Mouse (Mus musculus): ENCODE data around the gene Stat5b. TPM values are rescaled to one million over a fixed set of nuclear protein-coding genes. Genes with fewer than 3 reads are reported as not detected.
A peak's percentile ranks its signal among the peaks of the same experiment; 100 is the strongest.

Gene Stat5b
- polyA plus RNA-seq, 1 experiment from 2014 or later: 22.7 TPM

DNA sequence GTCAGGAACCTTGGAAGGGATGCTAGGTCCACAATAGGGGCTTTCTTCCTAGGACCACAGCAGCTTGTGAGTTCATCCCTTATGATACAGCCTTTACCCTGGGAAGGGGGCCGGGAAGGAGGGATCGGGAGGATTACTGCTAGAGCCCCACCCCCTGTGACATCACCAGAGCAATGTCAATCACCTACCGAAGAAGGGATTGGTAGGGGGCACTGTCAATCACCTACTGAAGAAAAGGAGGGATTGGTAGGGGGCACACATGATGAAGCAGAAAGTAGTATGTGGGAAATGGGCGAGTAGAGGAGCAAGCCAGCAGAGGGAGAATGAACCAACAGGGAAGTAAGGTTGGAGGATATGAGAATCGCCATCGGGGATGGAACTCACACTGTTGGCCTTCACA lies 94.0 kb downstream of the Stat5b start:
- Histone ChIP-seq H3K9me3 (no peaks in the 10 kb centered on the region), H3K27ac (no peak overlapping the region), H3K27me3 (peaks cover 41% of the 10 kb centered on the region), H3K9ac (no peak overlapping the region), H3K4me2 (replicated peaks) (no peak overlapping the region), H3K4me3 (no peak overlapping the region), H3K36me3 (no peaks in the 10 kb centered on the region), H3K4me1 (peaks cover 12% of the 10 kb centered on the region)
- no peak for ATAC-seq (ENCODE audit: insufficient number of reproducible peaks, insufficient read depth, low FRiP score, low TSS enrichment)
- 65% methylated on average over 6 of the region's 6 CpGs for WGBS

DNA sequence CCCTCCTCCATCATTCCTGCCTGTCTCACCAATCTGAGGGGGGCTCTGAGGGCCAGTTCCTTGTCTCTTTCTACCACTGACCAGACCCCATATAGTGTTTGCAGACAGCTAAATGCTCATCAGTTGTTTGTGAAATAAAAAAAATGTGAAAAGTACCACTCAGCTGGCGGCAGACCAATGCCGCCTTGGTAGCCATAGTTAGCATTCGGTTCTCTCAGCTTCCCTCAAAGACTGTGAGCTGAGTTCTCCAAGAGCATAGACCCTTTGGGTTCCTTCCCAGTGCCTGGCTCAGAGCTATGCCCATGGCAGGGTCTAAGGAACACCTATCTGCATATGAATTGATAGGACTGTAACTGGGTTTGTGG lies 95.8 kb downstream of the Stat5b start:
- H3K36me3 ChIP-seq: no peaks in the 10 kb centered on the region
- no peak overlapping the region for H3K4me2 ChIP-seq (replicated peaks)
- ATAC-seq (ENCODE audit: insufficient number of reproducible peaks, insufficient read depth, low FRiP score, low TSS enrichment): no peak
- no peaks in the 10 kb centered on the region for H3K9me3 ChIP-seq
- 90% methylated on average over 3 of the region's 3 CpGs for WGBS
- H3K4me3 ChIP-seq: no peak overlapping the region
- H3K4me1 ChIP-seq: peaks cover 10% of the 10 kb centered on the region
- peaks cover 27% of the 10 kb centered on the region for H3K27me3 ChIP-seq
- no peak overlapping the region for H3K27ac ChIP-seq
- H3K9ac ChIP-seq: no peak overlapping the region

DNA sequence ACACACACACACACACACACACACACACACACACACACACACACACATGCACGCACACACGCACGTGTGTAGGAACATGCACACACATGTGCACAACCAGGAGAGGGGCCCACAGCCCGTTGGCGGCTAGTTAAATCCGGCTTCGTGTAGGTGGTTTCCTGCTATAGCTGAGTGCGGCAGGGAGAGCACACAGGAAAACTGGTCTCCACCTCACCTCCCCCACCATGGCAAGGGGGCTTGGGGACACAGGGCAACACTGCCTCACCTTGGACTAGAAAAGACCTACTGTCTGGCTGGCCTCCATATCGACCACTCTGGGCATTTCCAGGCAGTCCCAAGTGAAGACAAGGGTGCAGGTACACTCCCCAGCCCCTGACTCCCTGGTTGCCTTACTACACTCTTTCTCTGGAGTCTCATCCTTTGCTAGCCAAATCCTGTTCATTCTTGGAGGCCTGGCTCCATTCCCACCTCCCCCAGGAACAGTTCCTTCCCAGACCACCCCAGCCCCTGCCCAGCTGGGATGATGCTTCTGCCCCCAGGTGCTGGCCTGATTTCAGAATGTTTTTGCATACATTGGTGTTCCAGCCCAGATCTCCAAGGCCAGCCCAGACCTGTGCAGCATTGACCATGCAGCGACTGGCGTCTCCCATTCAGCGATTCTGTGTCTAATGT lies 96.4 kb downstream of the Stat5b start:
- 84% methylated on average over 12 of the region's 12 CpGs for WGBS
- Histone ChIP-seq H3K4me1 (0 out of 2 replicates have a peak, but pooled peaks cover 6% of the 10 kb centered on the region), H3K27me3 (peaks cover 27% of the 10 kb centered on the region), H3K4me3 (no peak overlapping the region), H3K9ac (no peak overlapping the region), H3K4me2 (replicated peaks) (no peak overlapping the region), H3K27ac (no peak overlapping the region), H3K36me3 (no peaks in the 10 kb centered on the region), H3K9me3 (no peaks in the 10 kb centered on the region)
- ATAC-seq (ENCODE audit: insufficient number of reproducible peaks, insufficient read depth, low FRiP score, low TSS enrichment): no peak

DNA sequence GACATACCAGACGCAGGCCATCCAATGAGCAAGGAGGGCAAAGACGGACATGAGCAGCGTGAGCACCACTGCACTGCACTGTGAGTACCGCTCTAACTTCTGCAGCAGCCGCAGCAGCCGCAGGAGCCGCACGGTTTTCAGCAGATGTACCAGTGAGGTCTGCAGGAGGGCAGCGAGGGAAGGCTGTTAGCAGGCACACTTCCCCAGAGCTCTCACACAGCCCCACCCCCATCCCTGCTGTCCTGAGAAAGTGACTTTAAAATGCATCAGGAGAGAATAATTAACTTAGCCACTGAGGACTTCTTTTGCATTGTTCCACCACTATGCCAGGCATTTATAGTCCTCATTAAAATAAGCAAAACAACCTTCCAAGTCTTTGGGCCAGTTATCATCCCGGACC lies 98.2 kb downstream of the Stat5b start:
- Histone ChIP-seq H3K27ac (no peak overlapping the region), H3K36me3 (no peaks in the 10 kb centered on the region), H3K4me1 (no peaks in the 10 kb centered on the region), H3K9ac (no peak overlapping the region), H3K4me3 (no peak overlapping the region), H3K9me3 (no peaks in the 10 kb centered on the region), H3K27me3 (peaks cover 19% of the 10 kb centered on the region), H3K4me2 (replicated peaks) (no peak overlapping the region)
- ATAC-seq (ENCODE audit: insufficient number of reproducible peaks, insufficient read depth, low FRiP score, low TSS enrichment): no peak
- 41% methylated on average over 10 of the region's 10 CpGs for WGBS

DNA sequence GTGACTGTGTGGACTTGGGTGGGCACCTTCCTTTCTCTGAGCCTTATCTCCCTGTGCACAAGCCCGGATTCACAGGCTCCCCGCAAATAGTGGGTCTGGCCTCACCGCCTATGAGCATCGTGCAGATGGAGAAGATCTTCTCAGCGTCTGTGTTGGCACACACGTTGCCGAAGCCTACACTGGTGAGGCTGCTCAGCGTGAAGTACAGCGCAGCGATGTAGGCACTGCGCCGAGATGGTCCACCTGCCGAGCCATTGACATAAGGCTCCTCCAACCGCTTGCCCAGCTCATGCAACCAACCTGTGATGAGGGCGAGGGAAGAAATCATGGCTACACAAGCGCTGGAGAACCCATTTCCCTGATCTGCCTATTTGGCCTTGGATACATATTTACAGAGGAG lies 100.4 kb downstream of the Stat5b start:
- H3K36me3 ChIP-seq: no peaks in the 10 kb centered on the region
- peaks cover 16% of the 10 kb centered on the region for H3K27me3 ChIP-seq
- H3K4me1 ChIP-seq: no peaks in the 10 kb centered on the region
- H3K9ac ChIP-seq: no peak overlapping the region
- H3K4me2 ChIP-seq (replicated peaks): no peak overlapping the region
- WGBS: 89% methylated on average over 16 of the region's 16 CpGs
- H3K27ac ChIP-seq: no peak overlapping the region
- no peaks in the 10 kb centered on the region for H3K9me3 ChIP-seq
- H3K4me3 ChIP-seq: no peak overlapping the region
- ATAC-seq (ENCODE audit: insufficient number of reproducible peaks, insufficient read depth, low FRiP score, low TSS enrichment): no peak

DNA sequence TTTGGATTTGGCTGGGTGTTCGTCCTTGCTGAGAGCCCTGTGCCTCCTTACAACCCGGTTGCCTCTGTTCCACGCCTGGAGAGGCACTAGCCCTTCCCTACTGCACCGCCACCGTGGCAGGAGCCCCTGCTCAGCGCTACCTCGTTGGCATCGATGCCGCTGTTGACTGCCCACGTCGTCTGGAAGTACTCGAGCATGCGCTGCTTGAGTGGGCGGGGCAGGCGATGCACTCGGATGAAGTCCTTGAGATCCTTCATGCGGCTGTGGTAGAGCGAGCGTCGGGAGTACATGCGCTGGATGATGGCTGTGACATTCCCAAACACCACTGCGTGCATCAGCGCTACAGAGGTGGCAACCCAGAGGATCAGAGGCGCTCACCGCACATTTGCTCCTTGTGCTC lies 101.1 kb downstream of the Stat5b start:
- H3K27me3 ChIP-seq: peaks cover 16% of the 10 kb centered on the region
- H3K27ac ChIP-seq: no peak overlapping the region
- no peak for ATAC-seq (ENCODE audit: insufficient number of reproducible peaks, insufficient read depth, low FRiP score, low TSS enrichment)
- H3K36me3 ChIP-seq: no peaks in the 10 kb centered on the region
- no peak overlapping the region for H3K4me2 ChIP-seq (replicated peaks)
- 50% methylated on average over 25 of the region's 25 CpGs for WGBS
- no peak overlapping the region for H3K9ac ChIP-seq
- no peaks in the 10 kb centered on the region for H3K9me3 ChIP-seq
- H3K4me3 ChIP-seq: no peak overlapping the region
- H3K4me1 ChIP-seq: no peaks in the 10 kb centered on the region

DNA sequence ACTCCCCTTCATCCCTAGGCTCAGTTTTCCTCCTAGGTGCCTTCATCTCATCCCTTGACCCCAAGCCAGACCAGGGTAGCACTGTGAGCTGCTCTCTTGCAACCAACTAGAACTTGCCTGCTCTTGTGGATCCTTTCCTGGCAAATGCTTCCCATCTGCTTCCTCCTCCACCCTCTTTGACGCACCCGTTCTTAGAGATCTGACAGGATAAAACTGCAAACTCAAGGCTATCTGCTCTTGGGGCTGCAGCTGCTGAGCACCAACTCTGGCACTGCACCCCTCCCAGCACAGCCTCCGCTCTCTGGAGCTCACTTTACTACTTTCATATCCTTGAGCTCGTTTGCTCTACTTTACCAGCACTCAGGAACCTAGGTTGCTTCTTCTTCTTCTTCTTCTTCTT lies 101.9 kb downstream of the Stat5b start:
- 68% methylated on average over 4 of the region's 4 CpGs for WGBS
- Histone ChIP-seq H3K27me3 (peaks cover 16% of the 10 kb centered on the region), H3K4me1 (no peaks in the 10 kb centered on the region), H3K27ac (no peak overlapping the region), H3K9ac (no peak overlapping the region), H3K9me3 (no peaks in the 10 kb centered on the region), H3K36me3 (no peaks in the 10 kb centered on the region), H3K4me3 (no peak overlapping the region), H3K4me2 (replicated peaks) (no peak overlapping the region)
- ATAC-seq (ENCODE audit: insufficient number of reproducible peaks, insufficient read depth, low FRiP score, low TSS enrichment): no peak

DNA sequence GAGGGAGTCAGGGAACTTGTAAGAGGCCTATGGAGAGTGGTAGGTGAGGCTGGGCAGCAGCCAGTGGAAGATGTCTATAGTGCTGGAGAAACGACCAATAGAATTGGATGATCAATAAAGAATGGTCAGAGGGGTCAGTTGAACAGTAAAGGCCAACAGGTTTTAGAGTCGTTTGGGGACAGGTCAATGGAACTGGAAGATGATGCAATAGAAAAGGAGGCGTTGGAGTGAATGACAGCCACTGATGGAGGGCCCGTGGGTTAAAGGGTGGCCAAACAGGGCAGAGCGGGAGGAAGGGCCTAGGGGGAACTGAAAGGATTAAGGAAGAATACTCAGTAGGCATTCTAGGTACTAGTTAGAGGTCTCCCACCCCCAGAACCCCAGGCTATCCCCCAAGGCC lies 103.4 kb downstream of the Stat5b start:
- no peak overlapping the region for H3K27ac ChIP-seq
- H3K4me3 ChIP-seq: no peak overlapping the region
- H3K4me1 ChIP-seq: no peaks in the 10 kb centered on the region
- H3K27me3 ChIP-seq: peaks cover 13% of the 10 kb centered on the region
- ATAC-seq (ENCODE audit: insufficient number of reproducible peaks, insufficient read depth, low FRiP score, low TSS enrichment): no peak
- no peaks in the 10 kb centered on the region for H3K36me3 ChIP-seq
- no peak overlapping the region for H3K4me2 ChIP-seq (replicated peaks)
- H3K9ac ChIP-seq: no peak overlapping the region
- WGBS: 67% methylated on average over 5 of the region's 5 CpGs
- no peaks in the 10 kb centered on the region for H3K9me3 ChIP-seq

DNA sequence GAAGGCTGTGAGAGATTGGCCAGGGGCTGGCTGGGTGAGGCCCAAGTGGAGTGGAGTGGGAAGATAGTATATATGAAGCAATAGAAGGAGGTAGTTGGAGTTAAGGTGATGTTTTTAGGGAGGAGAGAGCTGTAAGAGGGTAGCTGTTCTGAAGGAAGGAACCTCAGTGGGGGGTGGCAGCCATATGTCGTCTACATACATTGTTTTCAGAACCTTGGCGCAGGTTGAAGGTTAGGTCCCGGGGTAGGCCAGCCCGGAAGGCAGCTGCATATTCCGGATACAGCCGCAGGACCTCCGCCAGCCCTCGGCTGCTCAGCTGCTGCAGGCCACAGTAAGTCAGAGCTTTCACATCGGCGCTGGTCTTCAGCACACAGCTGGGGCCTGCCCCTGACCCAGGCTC lies 104.0 kb downstream of the Stat5b start:
- WGBS: 83% methylated on average over 10 of the region's 10 CpGs
- Histone ChIP-seq H3K27ac (no peak overlapping the region), H3K9me3 (no peaks in the 10 kb centered on the region), H3K4me1 (no peaks in the 10 kb centered on the region), H3K9ac (no peak overlapping the region), H3K36me3 (no peaks in the 10 kb centered on the region), H3K4me2 (replicated peaks) (no peak overlapping the region), H3K27me3 (peaks cover 11% of the 10 kb centered on the region), H3K4me3 (no peak overlapping the region)
- no peak for ATAC-seq (ENCODE audit: insufficient number of reproducible peaks, insufficient read depth, low FRiP score, low TSS enrichment)

DNA sequence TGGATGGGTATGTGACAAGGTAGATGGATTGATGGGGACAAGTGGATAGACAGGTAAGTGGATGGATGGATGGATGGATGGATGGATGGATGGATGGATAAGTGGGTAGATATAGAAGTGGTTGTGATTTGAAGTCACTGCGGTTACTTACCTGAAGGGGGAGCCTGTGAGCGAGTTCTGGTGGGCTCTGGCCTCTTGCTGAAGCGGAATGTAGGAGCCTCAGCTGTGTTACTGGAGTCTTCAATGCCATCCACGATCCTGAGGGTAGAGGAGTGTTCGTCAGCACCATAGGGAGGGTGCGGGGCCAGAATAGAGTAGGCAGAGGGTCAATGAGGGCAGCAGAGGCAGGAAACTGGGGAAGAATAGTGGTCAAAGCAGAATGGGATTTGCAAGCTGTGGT lies 105.4 kb downstream of the Stat5b start:
- ATAC-seq (ENCODE audit: insufficient number of reproducible peaks, insufficient read depth, low FRiP score, low TSS enrichment): no peak
- no peaks in the 10 kb centered on the region for H3K4me1 ChIP-seq
- no peak overlapping the region for H3K9ac ChIP-seq
- H3K36me3 ChIP-seq: no peaks in the 10 kb centered on the region
- peaks cover 11% of the 10 kb centered on the region for H3K27me3 ChIP-seq
- H3K4me3 ChIP-seq: no peak overlapping the region
- no peak overlapping the region for H3K4me2 ChIP-seq (replicated peaks)
- no peaks in the 10 kb centered on the region for H3K9me3 ChIP-seq
- no peak overlapping the region for H3K27ac ChIP-seq
- WGBS: 16% methylated on average over 6 of the region's 6 CpGs

DNA sequence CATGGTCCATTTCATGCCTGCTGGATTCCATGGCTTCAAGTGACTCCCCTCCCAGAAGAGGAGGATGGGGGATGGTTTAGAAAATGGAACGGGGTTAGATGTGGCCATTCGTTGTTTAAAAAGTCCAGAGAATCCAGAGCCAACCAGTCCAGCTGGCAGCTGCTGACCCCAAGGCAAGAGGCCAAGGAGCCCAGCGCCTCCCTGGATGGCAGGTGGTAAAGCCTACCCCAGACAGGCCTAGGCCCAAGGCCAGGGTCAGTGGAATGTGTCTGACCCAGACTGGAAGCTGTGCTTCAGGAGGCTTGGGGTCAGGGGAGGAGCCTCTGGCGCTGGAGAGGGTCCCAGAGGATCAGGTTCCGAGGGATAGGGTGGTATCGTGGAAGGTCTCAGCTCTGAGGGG lies 109.2 kb downstream of the Stat5b start:
- WGBS: 63% methylated on average over 6 of the region's 6 CpGs
- Histone ChIP-seq H3K9me3 (no peaks in the 10 kb centered on the region), H3K4me2 (replicated peaks) (no peak overlapping the region), H3K27me3 (no peaks in the 10 kb centered on the region), H3K27ac (no peak overlapping the region), H3K36me3 (no peaks in the 10 kb centered on the region), H3K9ac (no peak overlapping the region), H3K4me3 (no peak overlapping the region), H3K4me1 (peaks cover 9% of the 10 kb centered on the region)
- no peak for ATAC-seq (ENCODE audit: insufficient number of reproducible peaks, insufficient read depth, low FRiP score, low TSS enrichment)

DNA sequence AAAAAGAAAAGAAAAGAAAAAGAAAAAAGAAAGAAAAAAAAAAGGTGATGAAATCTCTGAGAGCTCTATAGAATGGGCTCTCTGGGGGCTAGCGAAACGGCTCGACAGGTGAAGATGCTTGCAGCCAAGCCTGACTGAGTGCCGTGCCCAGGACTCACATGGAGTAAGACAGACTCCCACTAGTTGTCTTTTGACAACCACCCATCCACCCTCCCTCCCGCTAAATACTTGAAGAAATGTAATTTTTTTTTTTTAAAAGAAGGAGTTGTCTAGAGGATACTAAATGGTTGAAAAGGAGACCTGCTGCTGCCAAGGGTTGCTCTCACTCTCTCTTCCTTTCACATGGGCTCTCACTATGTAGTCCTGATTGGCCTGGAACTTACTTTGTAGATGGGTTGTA lies 111.8 kb downstream of the Stat5b start:
- ATAC-seq (ENCODE audit: insufficient number of reproducible peaks, insufficient read depth, low FRiP score, low TSS enrichment): no peak
- 20% methylated on average over 5 of the region's 5 CpGs for WGBS
- H3K27ac ChIP-seq: no peak overlapping the region
- H3K9ac ChIP-seq: no peak overlapping the region; the same call in 1 of the 2 replicates
- peaks cover 14% of the 10 kb centered on the region for H3K4me1 ChIP-seq
- no peaks in the 10 kb centered on the region for H3K9me3 ChIP-seq
- no peaks in the 10 kb centered on the region for H3K36me3 ChIP-seq
- no peaks in the 10 kb centered on the region for H3K27me3 ChIP-seq
- H3K4me3 ChIP-seq: peak overlapping the region; percentile 87
- H3K4me2 ChIP-seq (replicated peaks): peak overlapping the region; percentile 84
